Mouse (Mus musculus): ENCODE data around the gene Slc22a5.
"Not testable (repeated sequence)": the region's sequence is repeated elsewhere in the genome, so short reads cannot be mapped to it uniquely, and the experiment has no call there.

- TF ChIP-seq CTCF (IDR thresholded peaks at IDR 0.05; ENCODE audit: low read depth): peak; percentile 14; the same call in 1 of the 2 replicates
- TF ChIP-seq EP300 (optimal IDR thresholded peaks at IDR 0.05): not testable (repeated sequence)
Measured at GRCm38 (mm10) chr11:53878096-53878495, 13.4 kb downstream of the Slc22a5 start.
